Mouse (Mus musculus): ENCODE measurements around the gene Lca5l.
"Not testable (repeated sequence)": the region's sequence is repeated elsewhere in the genome, so short reads cannot be mapped to it uniquely, and the experiment has no call there.

Gene Lca5l

GRCm38 (mm10) chr16:96165723-96166264 lies 26.3 kb downstream of the Lca5l start:
- DNase-seq, result peak; percentile 42 to 58

GRCm38 (mm10) chr16:96161336-96161735 lies 30.7 kb downstream of the Lca5l start:
- peak; percentile 30 to 38 for DNase-seq

- DNase-seq, result peak in 1 of 2 experiments; percentile 33
Observed at GRCm38 (mm10) chr16:96160927-96161326, 31.1 kb downstream of the Lca5l start.

GRCm38 (mm10) chr16:96159794-96160346 lies 32.2 kb downstream of the Lca5l start:
- peak in 1 of 2 experiments; percentile 20 for DNase-seq

- peak; percentile 62 to 65 for DNase-seq
Observed at GRCm38 (mm10) chr16:96159091-96159731, 32.9 kb downstream of the Lca5l start.

- no peak for DNase-seq
Observed at GRCm38 (mm10) chr16:96158511-96159080, 33.5 kb downstream of the Lca5l start.

- no peak for DNase-seq
Observed at GRCm38 (mm10) chr16:96157171-96157570, 34.9 kb downstream of the Lca5l start.

GRCm38 (mm10) chr16:96156019-96156418 lies 36.1 kb downstream of the Lca5l start:
- DNase-seq, result no peak

- no peak for DNase-seq
Observed at GRCm38 (mm10) chr16:96154476-96154875, 37.6 kb downstream of the Lca5l start.

GRCm38 (mm10) chr16:96151551-96151950 lies 40.5 kb downstream of the Lca5l start:
- DNase-seq, result peak; percentile 85 to 90

GRCm38 (mm10) chr16:96150995-96151394 lies 41.1 kb downstream of the Lca5l start:
- DNase-seq, result peak; percentile 45 to 47

- DNase-seq, result no peak
Observed at GRCm38 (mm10) chr16:96149311-96149710, 42.8 kb downstream of the Lca5l start.

- no peak for DNase-seq
Observed at GRCm38 (mm10) chr16:96148834-96149233, 43.2 kb downstream of the Lca5l start.

GRCm38 (mm10) chr16:96145814-96146213 lies 46.3 kb downstream of the Lca5l start:
- DNase-seq, result no peak

GRCm38 (mm10) chr16:96145110-96145800 lies 46.8 kb downstream of the Lca5l start, which contains the start of gene Wrb:
Wrb (plus strand) TSS chr16:96145407.
- peak; percentile 99 to 100 for DNase-seq

- not testable (repeated sequence) for DNase-seq
Observed at GRCm38 (mm10) chr16:96144748-96145109, 47.3 kb downstream of the Lca5l start.

GRCm38 (mm10) chr16:96128466-96128865 lies 63.6 kb downstream of the Lca5l start:
- DNase-seq, result no peak

- peak; percentile 94 to 96 for DNase-seq
Observed at GRCm38 (mm10) chr16:96127657-96128344, 64.3 kb downstream of the Lca5l start, which contains the start of gene Hmgn1. Hmgn1 (minus strand) TSS chr16:96127729.

- DNase-seq, result no peak
Observed at GRCm38 (mm10) chr16:96127288-96127656, 64.8 kb downstream of the Lca5l start.

- DNase-seq, result peak in 1 of 2 experiments; percentile 37
Observed at GRCm38 (mm10) chr16:96126684-96127171, 65.3 kb downstream of the Lca5l start.

GRCm38 (mm10) chr16:96120022-96120623 lies 71.9 kb downstream of the Lca5l start:
- DNase-seq, result no peak

- DNase-seq, result no peak
Observed at GRCm38 (mm10) chr16:96114729-96115128, 77.3 kb downstream of the Lca5l start.
